Mouse (Mus musculus): Measurements from ENCODE around the gene Hist1h2ae.
A peak's percentile ranks its signal among the peaks of the same experiment; 100 is the strongest.
"Not testable (repeated sequence)": the region's sequence is repeated elsewhere in the genome, so short reads cannot be mapped to it uniquely, and the experiment has no call there.

Gene Hist1h2ae

DNA sequence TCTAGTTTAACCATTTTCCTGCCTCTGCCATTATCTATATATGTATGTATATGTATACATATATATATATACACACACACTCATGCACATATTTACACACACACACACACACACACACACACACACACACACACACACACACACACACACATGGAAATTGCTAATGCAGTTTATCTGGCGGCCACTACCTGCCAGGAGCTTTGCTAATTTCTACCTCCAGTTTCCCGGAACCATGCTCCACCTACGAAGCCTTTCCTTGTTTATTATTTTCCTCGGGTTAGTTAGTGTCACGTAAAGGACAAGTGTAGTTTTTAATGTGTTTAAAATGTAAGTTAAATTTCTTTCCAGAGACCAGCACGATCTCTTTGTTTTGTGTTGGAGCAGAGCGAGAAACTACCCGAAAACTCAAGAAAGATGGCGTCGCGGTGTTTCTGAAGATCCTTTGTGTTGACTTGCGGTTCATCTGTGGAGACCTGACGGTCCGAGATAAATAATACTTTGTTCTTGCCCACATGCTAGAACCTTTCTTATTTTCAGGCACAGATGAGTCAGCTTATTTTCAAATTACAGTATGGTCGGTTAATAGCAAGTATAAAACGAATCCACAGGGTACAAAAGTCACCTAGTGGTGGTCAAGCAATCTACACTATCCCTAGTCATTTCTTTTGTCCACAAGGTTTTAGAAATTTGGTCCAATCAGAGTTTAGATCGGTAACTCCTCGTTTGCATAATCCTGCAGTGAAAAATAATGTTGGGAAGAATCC, 8.1 kb downstream of the Hist1h2ae start:
- no peak for DNase-seq (ENCODE audit: low read depth)

DNA sequence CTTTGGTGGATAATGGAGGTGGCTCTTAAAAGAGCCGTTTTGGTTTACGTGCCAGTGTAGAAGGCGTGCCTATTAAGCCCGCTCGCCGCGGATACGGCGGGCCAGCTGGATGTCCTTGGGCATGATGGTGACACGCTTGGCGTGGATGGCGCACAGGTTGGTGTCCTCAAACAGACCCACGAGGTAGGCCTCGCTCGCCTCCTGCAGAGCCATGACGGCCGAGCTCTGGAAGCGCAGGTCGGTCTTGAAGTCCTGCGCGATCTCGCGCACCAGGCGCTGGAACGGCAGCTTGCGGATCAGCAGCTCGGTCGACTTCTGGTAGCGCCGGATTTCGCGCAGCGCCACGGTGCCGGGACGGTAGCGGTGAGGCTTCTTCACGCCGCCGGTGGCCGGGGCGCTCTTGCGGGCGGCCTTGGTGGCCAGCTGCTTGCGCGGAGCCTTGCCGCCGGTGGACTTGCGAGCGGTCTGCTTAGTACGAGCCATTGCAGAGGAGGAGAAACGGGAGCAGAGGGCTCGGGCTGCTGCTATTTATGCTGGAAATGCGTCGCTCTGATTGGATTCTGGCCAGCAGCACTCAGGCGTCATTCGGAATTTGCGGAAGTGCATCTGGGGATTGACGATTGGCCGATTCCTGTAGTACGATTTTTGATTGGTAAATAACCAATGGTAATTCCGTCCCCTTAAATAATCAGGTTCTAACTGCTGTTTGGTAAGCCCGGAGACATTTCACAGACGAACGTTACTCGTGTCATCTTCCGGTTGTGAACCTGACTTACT, 8.9 kb downstream of the Hist1h2ae start, which contains the start of gene Hist1h3e:
TSS of gene Hist1h3e (minus strand) at position 487 of the 777 bp plus-strand sequence.
- DNase-seq (ENCODE audit: low read depth): peak; percentile 96

DNA sequence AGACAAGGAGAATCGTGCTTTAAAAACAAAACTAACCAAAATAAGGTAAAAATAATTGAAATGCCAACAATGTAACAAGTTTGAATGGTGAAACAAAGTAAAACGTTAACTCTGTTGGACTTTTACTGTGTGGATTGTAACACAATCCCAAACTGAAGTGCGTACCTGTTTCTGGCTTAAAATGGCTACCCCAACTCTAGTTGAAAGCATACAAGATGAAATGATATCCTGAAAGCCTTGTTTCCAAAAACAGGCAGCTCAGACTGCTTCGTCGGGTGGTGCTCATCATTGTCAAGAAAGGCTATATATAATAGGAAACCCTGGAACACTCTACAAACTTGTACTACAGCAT, 9.5 kb downstream of the Hist1h2ae start:
- DNase-seq (ENCODE audit: low read depth): not testable (repeated sequence)

DNA sequence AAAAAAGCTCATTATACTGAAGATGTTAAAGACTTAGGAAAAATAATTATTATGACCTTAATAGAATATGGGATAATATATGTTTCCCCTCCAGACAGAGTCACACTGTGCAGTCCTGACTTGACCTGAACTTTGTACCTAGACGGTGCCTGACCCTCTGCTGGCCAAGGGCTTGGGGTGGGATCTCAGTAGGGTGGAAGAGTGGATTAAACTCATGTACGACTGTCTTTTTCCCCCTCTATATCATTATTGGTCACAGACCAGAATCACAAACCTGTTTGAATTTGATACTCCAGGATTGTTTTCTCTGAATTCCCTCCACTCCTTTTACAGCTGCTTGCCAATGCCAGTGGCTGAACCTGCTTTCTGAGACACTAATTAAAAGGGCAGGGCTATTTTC, 10.3 kb downstream of the Hist1h2ae start:
- not testable (repeated sequence) for DNase-seq (ENCODE audit: low read depth)

DNA sequence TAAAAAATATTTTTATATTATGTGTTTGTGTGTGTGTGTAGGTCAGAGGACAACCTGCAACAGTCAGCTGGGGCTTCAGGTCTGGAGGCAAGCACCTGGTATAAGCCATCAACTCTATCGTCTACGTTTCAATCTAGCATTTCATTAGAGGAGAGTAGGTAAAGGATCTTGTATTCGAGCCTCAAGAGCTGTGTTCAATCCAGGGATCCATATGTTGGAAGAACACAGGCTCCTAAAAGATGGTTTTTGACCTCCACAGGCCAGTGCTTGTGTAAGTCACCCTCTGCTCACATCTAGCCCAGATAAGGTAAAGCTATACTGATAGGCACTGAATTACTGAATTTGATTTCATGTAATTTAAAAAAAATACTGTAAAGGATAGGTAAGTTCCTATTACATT, 14.1 kb downstream of the Hist1h2ae start:
- no peak for DNase-seq (ENCODE audit: low read depth)

DNA sequence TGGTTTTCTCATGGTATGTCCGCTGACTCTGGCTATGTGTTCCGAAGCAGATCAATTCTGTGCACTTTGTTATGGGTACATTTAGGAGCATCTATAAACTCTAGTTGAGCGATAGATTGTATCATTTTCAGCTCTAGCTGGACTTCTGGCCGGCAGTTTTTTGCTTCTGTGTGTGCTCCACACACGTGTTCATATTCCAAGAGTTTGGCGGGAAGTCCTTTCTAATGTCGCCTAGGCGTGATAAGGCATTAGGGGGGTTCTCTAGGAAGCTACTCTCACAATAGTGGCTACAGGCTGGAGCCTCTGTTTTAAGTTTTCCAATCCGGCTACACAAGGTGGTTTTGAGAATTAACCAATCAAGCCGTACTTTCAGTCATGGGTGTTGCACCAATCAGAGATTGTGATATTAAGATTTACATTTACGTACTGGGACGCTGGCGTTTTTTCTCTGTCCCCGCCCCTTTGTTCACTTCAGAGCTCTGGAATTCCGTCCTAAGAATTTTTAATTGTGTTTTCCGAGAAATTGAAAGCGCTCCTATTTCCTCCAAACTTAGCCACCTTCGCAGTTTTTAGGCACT, 15.1 kb downstream of the Hist1h2ae start:
- no peak for DNase-seq (ENCODE audit: low read depth)

DNA sequence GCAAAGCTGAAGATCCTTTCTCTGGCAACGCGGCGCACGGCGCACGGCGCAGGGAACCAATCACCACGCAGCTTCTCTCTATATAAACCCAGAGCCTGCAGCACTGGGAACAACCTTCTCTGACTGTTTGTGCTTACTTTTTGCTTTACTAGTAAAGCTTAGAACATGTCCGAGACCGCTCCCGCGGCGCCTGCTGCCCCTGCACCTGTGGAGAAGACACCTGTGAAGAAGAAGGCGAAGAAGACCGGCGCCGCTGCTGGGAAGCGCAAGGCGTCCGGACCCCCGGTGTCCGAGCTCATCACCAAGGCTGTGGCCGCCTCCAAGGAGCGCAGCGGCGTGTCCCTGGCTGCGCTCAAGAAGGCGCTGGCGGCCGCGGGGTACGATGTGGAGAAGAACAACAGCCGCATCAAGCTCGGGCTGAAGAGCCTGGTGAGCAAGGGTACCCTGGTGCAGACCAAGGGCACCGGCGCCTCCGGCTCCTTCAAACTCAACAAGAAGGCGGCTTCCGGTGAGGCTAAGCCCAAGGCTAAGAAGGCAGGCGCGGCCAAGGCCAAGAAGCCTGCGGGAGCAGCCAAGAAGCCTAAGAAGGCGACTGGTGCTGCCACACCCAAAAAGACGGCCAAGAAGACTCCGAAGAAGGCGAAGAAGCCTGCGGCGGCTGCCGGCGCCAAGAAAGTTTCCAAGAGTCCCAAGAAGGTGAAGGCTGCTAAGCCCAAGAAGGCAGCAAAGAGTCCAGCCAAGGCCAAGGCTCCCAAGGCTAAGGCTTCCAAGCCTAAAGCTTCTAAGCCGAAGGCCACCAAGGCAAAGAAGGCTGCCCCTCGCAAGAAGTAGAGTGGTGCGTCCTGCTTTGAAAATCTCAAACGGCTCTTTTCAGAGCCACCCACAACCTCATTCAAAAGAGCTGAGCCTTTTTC, 15.8 kb downstream of the Hist1h2ae start:
- DNase-seq (ENCODE audit: low read depth): no peak

DNA sequence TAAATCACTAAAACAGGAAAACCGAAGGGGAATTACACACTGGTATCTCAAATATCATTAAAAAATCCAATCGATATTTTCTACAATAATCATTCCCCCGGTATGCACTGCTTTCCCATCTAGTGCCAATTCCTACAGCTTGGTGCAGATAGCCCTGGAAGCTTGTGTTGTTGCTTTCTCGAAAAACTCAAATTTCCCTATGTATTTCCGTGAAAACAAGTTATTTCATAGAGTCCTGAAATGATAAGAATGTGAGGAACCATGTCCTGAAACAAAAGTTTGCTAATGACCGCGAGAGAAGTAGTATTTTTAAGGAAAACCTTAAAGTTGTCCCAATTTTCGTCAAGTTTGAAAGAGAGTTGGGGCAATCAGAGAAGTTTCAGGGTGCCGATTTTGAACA, 16.6 kb downstream of the Hist1h2ae start:
- no peak for DNase-seq (ENCODE audit: low read depth)

DNA sequence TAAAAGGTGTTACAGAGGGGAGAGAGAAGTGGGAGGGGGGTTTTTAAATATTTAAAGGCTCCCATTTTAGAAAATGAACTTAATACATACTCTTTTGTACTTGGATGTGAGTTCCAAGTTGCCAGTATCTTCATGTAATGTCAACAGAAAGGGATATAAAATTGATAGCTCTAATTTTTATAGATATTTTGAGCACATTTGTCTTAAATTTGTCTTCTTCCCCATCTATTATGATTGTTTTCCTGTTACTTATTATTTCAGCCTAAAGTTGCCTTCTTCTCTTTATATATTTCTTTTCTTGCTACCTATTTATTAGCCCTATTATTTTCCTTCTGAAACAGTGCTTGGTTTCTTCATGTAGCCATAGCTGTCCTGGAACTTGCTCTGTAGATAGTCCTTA, 18.1 kb downstream of the Hist1h2ae start, which contains the start of gene Hist1h1d:
TSS of gene Hist1h1d (plus strand) at position 301 of the 400 bp plus-strand sequence.
- no peak for DNase-seq (ENCODE audit: low read depth)

DNA sequence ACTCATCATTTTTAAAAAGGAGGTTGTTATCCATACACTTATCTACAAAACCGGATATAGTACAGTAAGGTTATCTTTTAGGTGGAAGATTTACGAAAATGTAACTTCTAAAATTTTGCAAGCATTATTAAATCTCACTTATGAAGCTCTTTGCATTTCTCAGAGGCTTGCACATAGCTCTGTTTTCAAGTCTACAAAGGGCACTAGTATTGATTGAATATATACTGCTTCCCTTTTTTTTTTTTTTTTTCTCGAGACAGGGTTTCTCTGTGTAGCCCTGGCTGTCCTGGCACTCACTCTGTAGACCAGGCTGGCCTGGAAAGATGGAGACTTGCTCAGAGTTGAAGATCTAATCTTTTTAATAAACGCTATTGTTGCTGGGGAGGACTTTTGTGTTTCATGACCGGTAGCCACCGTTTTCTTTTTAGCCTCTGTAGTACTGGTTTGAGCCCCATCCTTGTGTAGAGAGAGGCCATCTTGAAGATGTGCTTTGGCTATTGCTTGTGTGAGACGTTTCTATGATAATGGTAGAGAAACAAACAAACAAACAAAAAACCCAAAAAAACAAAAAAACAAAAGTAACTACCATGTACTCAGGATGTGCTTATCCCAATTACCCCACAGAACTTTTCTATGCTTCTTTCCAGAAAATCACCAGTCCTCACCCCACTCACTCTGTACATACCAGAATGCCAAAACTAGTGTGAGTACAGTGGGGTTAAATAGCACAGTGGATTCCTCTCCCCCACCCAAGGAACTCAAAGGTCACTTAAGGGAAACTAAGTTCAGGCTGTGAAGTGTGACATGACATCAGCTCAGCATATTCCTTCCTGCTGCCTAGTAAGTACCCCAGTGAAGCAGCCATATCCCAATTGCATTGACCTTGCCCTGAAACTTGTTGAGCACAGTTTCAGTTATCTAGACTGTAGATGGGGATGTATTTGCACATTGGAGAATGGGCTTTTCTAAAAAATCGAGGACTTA, 18.8 kb downstream of the Hist1h2ae start:
- no peak for DNase-seq (ENCODE audit: low read depth)

DNA sequence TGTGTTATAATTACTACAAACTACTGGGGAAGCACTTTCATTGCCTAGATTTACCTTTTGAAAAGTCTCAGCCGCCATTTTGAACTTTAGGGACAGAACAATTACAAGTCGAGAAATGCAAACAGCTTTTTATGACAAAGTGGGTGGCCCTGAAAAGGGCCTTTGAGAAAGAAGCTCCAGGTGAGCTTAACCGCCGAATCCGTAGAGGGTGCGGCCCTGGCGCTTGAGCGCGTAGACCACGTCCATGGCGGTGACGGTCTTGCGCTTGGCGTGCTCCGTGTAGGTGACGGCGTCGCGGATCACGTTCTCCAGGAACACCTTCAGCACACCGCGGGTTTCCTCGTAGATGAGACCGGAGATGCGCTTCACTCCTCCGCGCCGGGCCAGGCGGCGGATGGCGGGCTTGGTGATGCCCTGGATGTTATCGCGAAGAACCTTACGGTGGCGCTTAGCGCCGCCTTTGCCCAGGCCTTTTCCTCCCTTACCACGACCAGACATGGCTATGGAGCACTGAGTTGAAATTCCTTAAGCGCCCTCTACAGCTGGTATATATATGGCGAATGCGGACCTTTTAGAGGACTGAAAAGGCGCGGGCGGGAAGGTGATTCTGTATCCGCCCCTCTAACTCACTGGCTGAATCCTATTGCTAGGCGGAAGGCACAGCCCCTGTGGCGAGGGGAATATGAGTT, 19.7 kb downstream of the Hist1h2ae start, which contains the start of gene Hist1h4f:
TSS of gene Hist1h4f (minus strand) at position 503 of the 689 bp plus-strand sequence.
- DNase-seq (ENCODE audit: low read depth): peak; percentile 90

DNA sequence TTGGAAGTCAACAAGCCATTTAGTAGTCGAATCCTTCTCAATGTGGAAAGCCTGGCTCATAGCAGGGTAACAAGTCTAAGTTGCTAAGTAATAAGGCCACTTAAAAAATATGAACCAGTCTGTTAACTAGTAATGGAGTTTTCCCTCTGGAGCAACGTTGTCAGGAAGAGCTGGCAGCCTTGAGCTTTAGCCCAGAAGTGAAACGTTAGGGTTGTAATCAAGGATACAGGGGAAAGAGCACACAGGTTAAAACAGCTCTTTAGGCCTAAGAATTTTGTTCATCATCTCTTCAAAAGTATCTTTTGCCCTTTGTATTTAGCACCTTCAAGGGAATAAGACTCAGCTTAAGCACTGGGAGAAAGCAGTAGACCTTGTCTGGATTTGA, 20.3 kb downstream of the Hist1h2ae start:
- no peak for DNase-seq (ENCODE audit: low read depth)

DNA sequence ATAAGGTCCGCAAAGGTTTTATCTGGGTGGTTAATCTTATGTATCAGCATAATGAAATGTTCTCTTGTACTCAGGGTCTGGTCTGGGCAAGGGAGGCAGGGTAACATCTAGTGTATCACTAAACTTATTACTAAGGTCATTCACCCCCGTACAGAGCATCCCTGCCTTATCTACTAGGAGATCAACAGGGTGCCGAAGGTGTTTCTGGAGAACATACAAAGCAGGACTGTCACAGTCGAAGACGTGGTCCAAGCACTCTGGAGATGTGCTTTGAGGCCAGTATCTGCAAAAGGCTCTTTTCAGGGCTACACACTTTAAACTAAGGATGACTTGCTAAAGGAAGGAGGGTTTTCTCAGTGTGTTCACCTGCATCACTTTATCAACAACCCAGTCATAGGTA, 24.3 kb downstream of the Hist1h2ae start:
- DNase-seq (ENCODE audit: low read depth): no peak

DNA sequence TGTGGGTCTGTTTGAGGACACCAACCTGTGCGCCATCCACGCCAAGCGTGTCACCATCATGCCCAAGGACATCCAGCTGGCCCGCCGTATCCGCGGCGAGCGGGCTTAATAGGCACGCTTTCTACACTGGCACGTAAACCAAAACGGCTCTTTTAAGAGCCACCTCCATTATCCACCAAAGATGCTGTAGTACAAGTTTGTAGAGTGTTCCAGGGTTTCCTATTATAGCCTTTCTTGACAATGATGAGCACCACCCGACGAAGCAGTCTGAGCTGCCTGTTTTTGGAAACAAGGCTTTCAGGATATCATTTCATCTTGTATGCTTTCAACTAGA, 26.3 kb downstream of the Hist1h2ae start:
- DNase-seq (ENCODE audit: low read depth): not testable (repeated sequence)

DNA sequence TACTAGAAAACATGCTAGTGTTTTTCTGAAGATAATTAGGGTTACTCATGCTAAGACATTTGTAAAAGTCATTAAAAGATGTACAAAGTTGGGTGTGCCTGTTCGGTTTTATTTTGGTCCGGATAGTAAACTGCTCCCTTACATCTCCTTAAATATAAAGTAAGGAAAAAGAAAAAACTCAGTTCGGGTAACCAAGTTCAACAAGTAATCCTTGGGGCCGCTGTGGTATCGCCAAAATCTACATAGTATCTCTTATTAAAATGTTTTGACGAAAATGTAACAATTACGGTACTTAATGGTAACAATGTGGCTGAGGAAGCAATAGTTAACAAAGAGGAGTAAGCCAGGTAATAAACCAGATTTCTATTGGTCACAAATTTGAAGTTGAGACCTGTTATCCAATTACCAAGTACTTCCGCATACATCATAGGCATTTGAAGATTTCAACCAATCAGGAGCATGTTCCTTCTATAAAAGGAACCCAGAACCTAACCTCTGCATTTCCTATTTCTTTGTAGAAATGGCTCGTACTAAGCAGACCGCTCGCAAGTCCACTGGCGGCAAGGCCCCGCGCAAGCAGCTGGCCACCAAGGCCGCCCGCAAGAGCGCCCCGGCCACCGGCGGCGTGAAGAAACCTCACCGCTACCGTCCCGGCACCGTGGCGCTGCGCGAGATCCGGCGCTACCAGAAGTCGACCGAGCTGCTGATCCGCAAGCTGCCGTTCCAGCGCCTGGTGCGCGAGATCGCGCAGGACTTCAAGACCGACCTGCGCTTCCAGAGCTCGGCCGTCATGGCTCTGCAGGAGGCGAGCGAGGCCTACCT, 26.8 kb downstream of the Hist1h2ae start, which contains the start of gene Hist1h3f:
TSS of gene Hist1h3f (plus strand) at position 88 of the 822 bp plus-strand sequence.
- peak; percentile 94 for DNase-seq (ENCODE audit: low read depth)

DNA sequence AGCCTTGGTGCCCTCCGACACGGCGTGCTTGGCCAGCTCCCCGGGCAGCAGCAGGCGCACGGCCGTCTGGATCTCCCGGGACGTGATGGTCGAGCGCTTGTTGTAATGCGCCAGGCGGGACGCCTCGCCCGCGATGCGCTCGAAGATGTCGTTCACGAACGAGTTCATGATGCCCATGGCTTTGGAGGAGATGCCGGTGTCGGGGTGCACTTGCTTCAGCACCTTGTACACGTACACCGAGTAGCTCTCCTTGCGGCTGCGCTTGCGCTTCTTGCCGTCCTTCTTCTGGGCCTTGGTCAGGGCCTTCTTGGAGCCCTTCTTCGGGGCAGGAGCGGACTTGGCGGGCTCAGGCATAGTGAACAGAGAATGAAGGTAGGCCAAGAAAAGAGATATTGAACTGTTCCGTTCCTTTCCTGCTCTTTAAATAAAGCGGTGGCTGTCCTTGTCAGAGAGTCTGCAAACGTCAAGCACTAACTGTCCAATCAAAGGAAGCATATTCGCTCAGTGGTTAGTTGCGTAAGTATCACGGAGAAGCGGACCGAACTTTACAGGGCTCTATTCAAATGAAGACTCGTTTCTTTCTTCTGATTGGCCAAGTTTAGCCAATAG, 27.9 kb downstream of the Hist1h2ae start, which contains the start of gene Hist1h2bh:
TSS of gene Hist1h2bh (minus strand) at position 394 of the 609 bp plus-strand sequence.
- DNase-seq (ENCODE audit: low read depth): peak; percentile 90

DNA sequence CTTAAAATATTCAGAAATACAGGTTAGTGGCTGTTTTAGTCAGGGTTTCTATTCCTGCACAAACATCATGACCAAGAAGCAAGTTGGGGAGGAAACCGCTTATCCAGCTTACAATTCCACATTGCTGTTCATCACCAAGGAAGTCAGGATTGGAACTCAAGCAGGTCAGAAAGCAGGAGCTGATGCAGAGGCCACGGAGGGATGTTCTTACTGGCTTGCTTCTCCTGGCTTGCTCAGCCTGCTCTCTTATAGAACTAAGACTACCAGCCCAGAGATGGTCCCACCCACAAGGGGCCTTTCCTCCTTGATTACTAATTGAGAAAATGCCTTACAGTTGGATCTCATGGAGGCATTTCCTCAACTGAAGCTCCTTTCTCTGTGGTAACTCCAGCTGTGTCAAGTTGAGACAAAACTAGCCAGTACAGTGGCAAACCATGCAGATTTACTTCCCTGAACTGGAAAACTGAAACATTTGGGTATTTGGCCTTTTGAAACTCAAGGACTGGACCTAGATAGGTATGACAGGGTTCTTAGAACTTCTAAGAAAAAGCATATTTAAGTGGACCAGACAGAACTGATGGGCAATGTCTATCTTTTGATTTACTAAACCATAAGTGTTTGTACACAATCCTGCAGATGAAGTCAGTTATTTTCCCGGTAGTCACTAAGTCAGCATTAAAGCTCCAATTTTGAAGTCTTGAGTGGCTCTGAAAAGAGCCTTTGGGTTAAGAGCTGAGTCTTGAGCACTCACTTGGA, 28.6 kb downstream of the Hist1h2ae start:
- not testable (repeated sequence) for DNase-seq (ENCODE audit: low read depth)

DNA sequence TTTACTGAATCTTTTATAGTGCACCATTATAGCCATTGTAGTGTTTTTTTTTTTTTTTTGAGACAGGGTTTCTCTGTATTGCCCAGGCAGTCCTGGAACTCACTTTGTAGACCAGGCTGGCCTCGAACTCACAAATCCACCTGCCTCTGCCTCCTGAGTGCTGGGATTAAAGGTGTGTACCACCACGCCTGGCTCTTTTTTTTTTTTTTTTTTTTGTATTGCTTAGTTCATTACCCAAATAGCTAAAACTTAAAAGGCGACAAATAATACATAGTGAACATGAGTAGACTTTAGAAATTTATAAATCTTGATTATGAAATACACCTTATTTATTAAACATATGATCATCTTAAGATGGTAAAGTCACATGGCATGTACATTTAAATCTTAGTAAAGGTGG, 29.5 kb downstream of the Hist1h2ae start:
- no peak for DNase-seq (ENCODE audit: low read depth)

Measured in c-Kit-positive CD71-negative TER-119-negative erythroid progenitor cells, embryonic 14.5 days (primary cell).